Mouse (Mus musculus): ENCODE measurements around the gene Brix1.

DNA sequence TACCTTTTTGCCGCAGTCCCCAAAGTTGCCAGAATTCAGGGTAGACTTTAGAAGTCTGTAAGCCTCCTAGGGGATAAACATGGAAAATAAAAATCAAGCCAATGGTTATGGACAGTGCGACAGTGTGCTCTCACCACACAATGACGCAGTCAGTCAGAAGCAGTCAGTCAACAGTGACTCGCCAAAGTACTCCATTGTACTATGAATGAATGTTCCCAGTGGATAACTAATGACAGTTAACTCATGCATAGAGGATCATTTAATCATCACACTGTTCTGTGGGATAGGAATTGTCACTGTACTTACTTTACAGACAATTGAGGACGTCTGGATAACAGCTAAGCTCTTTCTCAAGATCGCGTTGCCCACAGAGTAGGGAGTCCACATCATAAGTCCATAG lies 29.4 kb upstream of the Brix1 start:
- TF ChIP-seq HCFC1 (IDR thresholded peaks at IDR 0.05; ENCODE audit: borderline replicate concordance, insufficient read depth, low read length) (no peak), ZNF384 (IDR thresholded peaks at IDR 0.05; ENCODE audit: low read depth, low read length) (no peak), ZC3H11A (IDR thresholded peaks at IDR 0.05; ENCODE audit: borderline replicate concordance, low read depth, low read length) (no peak), CHD2 (IDR thresholded peaks at IDR 0.05; ENCODE audit: low read depth, low read length) (no peak)
